Mouse (Mus musculus): ENCODE measurements around the gene Slc12a1.
A peak's percentile ranks its signal among the peaks of the same experiment; 100 is the strongest.
"Not testable (repeated sequence)": the region's sequence is repeated elsewhere in the genome, so short reads cannot be mapped to it uniquely, and the experiment has no call there.

The Slc12a1 gene

DNA sequence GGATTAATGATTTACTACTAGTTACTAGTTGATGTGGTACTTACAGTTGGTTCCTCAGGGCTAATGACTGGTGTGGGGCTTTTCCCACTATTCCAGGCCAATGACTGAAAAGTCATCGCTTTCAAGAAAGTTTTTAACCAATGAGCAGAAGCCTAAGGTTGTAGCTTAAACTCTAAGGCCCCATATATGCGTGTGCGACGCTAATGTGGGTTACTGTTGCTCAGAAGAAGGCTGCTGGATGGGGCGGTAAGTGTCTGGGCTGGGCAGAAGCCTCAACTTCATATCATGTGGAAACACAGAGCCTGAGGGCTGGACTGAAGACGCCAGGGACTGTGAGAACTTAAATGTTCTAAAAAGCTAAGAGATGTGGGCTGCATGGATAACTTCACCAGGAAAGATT is at the start of gene Slc12a1:
Gene Slc12a1, plus strand, starts transcription at position 118 of the 400 bp plus-strand sequence.
- DNase-seq = peak; percentile 43 to 61

DNA sequence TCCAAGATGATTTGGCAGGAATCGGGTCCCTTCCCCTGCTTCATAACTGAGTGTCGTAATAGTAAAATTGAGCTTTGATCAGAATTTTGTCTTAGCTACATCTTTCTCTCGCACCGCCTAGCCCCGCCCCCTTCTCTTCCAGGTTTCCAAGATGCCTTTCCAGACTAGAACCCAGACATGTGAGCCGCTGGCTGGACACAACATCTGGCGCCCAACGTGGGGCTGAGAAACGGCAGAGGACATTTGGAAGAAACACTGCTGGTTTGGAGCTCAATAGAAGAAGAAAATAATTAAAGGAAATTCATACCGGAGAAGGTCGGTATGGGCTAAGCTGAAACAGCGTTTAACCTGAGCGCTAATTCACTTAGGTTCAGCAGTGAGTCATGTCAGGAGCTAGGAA is 47.8 kb upstream of the Slc12a1 start:
- not testable (repeated sequence) for DNase-seq

DNA sequence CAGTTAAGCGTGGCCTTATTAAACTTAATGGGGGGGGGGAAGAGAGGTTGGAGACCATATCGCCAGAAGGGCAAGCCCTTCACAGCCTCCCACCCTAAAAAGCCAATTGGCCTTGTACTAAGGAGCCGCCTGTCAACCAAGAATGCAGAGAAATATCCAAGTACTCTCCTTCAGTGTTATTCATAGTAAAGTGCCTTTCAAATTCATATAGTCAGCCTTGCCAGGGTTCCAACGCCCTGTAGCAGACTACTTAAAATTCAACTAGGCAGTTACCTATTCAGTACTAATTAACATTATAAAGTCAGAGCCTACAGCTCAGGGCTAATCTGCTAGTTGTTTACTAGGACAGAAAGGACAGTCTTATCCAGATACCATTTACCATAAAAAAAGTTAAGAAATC is 45.8 kb upstream of the Slc12a1 start:
- DNase-seq = peak in 1 of 2 experiments; percentile 31

DNA sequence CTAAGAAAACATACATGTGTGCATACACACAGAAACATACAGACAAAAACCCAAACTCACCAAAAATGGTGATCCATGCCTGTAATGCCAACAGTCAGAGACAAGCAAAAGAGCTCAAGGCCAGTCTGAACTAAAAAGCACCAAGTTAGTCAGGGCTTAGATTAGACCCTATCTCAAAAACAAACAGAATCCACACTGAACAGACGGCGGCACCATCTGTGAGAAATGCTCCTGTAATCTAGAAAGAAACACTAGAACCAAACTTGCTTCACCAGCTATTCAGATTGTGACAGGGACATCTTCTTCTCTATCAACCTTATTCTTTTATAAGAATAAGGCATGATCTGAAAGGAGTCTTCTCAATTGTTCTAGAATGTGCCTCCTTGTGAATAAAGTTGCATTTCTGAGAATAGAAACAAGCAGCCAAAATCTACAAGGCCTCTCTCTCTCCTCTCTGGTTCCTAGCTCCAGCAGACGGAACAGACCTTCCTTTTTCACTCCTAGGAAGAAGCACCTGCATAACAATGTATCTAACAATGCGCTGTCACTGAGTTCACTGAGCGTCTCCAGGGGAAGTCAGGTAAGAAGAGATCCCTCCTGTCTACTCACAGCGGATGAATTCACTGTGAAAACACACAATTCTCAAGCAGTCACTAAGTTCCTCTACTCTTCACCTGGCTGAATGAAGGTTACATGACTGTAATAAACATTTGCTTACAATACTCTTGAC is 32.8 kb upstream of the Slc12a1 start:
- no peak for DNase-seq

DNA sequence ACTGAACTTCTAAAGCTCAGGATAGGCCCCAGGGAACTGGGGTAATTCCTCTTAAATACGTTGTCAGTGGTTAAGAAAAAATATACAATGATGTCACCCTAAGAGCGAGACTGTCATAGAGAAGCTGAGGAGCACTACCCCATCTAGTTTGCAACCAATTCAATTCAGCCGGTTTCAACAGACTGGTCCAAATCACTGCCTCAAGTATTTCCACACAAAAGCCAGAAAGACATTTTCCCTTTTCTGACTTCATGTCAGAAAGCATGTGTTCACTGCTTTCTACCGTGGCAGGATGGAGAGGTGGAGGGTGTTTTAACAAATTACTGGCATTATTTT is 30.0 kb upstream of the Slc12a1 start:
- no peak for DNase-seq

DNA sequence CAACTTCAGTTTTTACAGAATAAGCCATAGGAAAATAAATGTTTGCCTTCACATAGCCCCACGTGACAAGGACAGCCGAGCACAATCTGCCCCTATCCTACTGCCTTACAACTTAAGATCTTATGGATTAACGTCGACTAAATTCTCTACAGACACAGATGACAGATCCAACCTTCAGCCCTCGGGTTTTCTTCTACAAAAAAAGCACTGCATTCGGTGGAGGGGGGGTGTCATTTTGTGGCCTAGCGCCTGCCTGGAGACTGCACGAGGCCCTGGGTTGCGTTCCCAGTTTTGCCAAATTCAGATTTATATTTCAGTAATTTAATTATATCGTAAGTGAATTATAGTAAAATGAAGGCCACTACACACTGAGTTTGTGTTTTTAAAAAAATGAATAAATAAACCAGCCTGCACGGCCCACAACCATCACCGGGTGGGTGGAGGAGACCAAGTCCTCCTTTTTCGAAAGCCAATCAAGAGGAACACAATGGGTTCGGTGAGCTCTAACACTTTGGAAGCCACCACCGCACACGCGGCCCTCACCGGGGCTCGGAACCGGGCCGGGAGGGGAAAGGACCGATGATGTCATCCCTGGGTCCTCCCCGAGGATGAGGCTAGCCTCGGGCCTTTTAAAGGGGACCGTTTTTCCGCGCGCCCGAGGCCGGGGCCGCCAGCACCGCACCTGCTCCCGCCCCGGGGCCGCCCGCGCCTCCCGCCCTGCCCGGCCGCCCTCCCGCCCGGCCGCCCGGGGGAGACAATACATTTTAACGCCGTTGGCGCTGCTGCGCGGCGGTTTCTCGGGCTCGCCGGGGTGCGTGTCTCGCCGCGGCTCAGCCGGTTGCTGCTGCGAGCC is 29.5 kb upstream of the Slc12a1 start:
- peak; percentile 35 to 60 for DNase-seq

DNA sequence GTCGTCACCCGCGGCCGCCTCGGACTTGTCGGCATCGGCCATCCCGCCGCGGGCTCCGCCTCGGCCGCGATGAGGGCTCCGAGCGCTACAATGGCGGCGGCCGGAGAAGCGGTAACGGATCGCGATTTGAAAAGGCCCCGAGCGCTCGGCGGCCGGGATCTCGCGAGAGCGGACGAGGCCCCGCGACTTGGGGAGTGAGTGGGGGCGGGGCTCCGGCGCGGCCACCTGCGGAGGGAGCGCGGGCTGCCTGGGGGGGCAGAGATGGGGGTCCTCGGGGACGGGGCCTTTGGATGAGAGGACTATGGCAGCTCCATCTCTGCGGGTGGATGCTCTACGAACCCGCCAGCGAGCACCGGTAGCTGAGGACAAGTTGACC is 28.8 kb upstream of the Slc12a1 start, which contains the start of gene Myef2:
Gene Myef2, minus strand, starts transcription at position 185 of the 376 bp plus-strand sequence.
- DNase-seq = peak; percentile 77 to 86

DNA sequence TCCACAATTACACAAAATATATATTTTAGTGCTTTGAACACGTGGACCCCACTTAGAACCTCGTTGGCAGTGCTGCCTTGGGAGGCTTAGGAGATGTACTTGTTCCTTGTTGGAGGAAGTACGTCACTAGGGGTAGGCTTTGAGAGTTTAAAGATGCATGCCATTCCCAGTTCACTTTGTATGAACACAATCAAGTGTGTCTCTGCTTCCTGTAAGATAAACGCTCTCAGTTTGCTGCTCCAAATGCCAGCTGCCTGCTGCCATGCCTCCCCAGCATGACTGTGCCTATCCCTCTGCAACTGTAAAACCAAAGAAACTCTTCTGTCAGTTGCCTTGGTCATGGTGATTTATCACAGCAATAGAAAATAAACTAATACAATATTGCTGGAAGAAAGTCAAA is 26.5 kb upstream of the Slc12a1 start:
- no peak for DNase-seq

DNA sequence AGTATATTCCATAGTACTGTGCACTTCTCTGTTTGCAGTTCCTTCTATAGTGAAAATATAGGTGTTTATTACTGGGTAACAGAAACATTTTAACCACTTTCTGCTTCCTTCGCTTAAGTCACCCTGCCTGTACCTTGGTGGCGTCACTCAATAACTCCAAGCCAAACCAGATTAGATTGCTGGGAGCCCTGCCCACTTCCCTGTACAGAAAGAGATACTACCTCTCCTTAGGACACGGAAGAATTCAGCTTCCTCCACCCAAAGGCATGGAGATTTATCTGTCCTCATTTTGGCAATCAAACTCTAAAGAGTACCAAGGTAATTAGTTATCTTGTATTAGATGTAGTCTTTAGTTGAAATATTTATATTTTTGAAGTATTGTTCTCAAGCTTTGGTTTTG is 25.5 kb upstream of the Slc12a1 start:
- no peak for DNase-seq

DNA sequence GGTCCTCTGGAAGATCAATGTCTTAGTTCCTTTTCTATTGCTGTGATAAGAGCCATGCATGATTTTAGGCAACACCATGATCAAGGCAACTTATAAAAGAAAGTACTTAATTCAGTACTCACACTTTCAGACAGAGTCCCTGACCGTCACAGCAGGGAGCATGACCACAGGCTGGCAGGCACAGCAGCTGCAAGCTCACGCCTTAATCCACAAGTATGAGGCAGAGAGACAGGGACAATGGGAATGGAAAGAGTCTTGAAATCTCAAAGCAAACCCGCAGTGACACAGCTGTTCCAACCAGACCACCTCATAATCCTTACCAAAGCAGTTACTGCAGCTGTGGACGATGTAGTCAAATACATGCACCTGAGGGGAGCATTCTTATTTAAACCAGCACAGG is 18.2 kb upstream of the Slc12a1 start:
- DNase-seq = no peak

DNA sequence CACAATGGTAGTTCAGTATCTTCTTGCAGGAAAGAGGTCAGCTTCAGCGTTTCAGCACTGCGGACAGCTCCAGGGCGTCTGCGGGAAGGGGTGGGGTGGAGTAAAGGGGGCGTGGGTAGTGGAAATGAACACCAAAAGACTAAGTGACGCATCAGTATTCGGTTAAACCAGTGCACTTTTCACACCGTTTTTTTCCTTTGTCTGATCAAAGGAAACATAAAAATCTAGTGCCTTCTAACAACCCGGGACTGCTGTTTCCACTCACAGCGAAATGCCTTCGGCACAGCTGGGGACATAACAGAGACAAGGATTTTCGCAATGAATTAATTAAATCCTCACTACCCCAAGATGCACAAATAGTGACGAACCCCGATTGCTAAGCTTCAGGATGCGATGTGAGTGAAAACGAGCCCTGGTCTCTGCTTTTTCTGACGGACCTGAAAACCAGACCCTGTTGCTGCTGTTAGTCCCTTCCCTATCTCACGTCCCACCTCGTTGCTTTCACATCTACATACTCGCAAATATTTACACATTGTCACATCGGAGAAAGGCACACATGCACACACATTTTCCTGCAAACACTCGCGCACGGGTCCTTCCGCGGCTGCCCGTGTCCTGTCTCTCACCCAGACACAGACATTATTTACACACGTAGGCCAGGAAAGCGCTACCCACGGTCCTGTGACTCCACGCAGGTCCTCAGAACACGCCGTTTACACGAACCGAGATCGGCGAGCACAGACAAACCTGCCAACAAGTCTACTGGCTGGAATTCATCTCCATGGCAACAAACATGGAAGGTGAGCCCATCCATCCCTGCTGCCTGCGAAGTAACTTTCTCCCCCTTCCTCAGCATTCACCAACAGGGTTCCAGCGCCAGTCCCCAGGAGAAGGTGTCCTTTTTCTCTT is 16.1 kb upstream of the Slc12a1 start, which contains the start of gene Ctxn2:
Gene Ctxn2, plus strand, starts transcription at position 790 of the 909 bp plus-strand sequence.
- DNase-seq = peak; percentile 76 to 78

DNA sequence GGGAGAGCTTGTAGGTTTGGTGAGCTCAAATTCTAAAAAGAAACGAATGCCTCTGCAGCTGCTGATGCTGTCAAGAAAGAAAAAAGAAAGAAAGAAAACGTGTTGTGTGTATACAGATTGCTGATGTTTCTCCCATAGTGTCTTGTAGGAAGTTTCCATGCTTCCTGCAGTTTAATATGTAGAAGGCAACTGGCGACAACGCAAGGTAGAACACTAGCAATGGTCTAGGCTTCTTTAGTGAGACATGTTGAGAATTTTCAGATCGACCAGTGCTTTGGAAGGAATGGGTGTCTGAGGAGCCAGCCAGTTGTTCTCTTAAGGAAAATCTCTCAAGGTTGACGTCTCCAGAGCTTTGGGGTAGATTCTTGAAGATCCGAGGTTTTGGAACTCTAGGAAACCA is 15.5 kb upstream of the Slc12a1 start:
- DNase-seq = no peak

DNA sequence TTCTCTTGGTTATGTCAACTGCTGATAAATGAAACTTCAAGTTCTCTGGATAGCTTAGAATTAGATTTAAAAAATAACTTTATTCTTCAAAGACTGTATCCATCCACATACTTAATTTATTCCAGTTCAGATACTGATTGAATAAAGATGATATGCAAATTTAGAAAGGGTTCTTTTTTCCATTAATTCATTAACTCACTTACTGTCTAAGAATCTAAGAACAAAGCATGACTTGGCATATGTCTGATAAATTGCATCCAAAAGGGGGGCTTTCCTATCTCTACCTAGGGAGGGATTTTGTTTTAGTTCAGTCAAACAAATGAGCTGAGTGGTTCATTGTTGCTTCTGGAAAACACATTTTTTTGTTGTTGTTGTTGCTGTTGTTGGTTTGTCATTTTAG is 10.0 kb upstream of the Slc12a1 start:
- no peak for DNase-seq

DNA sequence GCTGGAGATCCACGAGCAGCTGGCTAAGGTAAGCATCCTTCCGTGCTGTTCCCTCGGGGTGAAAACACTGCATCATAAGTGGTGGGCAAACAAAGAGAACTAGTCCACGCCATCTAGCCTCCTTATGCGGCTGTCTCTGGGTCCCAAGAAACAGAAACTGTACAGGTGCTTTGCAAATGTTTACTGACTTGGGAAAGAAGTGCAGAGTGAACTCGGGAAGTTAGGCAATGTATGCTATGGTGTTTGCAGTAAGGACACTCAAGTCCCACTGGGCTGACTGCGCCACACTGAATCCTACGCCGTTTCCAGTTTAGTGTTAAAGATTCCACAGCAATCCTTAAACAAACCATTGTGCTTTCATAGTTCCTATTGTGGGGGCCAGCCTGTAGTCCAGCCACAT is 2.0 kb downstream of the Slc12a1 start:
- no peak for DNase-seq

DNA sequence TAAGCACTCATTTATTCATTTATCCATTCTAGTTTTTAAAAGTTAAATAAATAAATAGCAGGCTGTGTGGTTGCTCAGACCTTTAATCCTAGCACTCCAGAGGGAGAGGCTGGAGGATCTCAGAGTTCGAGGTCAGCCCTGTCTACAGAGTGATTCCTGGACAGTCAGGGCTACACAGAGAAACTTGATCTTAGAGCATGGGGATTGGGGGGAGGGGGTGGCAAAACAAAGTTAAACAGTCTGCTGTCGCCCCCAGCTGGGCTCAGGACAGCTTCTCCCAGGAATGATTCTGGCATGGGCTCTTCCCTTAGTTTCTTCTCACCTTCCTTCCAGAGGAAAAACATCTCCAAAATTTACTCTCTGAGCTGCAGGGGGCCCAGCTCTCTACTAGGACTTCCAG is 3.2 kb downstream of the Slc12a1 start:
- DNase-seq = no peak

DNA sequence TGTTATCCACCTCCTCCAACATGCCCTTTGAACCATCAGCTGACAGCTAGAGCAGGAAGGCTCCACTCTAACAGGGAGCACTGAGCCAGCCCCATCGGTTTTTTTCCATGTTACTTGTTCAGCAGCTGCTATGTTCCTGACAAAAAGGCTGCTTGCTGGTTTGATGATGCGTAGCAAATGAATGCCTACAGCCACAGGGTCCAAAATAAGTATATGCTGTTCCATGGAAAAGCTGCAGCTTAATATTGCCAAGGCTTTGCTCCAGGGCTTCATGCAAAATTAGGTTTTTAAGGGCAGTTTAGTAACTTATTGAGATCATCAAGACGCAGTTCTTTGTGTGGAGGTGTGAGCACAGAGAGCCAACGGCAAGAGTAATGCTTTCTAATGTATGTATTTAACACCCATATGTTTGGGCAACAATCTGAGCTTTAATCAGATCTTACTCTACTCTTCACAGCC is 9.7 kb downstream of the Slc12a1 start:
- peak; percentile 37 to 65 for DNase-seq

DNA sequence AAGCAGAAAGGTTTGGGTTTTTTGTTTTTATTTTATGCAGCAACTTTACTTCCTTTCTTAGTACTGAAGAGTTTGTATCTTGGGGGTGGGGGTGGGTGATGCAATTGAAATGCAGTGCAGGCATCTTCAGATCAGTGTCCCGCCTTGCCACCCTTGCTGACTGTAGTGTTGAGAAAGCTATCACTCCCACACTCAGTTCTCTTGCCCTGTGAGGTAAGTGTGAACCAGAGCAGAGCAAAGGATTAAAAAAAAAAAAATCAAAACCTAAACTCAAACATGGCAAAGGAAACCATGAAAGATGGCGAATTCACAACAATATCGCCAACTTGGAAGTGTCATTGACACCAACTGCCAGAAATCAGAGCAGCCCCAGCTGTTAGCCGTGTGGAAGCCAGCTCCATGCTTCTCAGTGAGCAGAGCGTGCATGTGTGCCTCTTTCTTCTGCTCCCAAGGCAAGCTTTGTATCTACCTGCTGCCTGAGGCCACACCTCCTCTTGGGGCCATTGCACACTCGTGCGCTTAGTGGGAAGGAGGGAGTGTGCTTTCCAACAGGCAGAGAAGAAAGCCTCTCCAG is 26.0 kb downstream of the Slc12a1 start:
- no peak for DNase-seq

DNA sequence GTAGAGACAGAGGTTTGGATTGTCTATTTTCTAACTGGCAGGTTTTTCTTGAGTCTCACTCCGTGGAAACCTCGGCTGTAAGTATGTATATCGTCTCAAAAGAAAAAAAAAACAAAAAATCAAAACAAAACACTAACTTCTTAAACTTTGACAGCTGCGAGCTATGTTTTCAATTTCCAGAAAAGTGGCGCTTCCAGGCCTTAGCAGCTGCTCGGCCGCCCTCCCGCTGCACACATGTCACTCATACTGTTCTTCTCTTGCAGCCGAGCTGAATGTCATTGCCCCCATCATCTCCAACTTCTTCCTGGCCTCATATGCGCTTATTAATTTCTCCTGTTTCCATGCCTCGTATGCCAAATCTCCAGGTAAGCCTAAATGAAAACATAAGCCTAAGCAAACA is 35.6 kb downstream of the Slc12a1 start:
- DNase-seq = no peak

DNA sequence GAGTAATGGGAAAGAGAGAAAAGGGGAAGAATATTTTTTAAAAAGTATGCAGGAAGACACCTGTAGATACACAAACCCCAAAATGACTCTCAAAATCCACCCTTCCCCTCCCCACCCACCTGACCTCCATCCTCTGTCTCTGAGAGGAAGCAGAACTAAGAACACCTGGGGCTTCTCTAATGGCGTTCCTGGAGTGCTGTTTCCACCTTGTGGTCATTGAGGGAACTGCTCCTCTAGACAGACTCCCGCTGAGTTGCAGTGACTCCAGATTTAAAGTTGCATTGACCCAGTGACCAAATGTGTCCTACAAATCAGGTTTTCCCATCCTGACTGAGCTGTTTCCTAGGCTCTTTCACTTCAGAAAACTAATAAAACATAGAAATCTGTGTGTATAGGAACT is 36.9 kb downstream of the Slc12a1 start:
- DNase-seq = peak; percentile 57 to 76

DNA sequence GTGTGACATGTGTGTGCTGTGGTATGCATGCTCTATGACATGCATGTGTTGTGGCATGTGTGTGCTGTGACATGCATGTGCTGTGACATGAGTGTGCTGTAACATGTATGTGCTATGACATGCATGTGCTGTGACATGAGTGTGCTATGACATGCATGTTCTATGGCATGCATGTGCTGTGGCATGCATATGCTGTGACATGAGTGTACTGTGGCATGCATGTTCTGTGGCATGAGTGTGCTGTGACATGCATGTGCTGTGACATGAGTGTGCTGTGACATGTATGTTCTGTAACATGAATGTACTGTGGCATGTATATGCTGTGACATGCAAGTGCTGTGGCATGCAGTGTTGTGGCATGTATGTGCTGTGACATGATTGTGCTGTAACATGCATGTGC is 40.6 kb downstream of the Slc12a1 start:
- no peak for DNase-seq

DNA sequence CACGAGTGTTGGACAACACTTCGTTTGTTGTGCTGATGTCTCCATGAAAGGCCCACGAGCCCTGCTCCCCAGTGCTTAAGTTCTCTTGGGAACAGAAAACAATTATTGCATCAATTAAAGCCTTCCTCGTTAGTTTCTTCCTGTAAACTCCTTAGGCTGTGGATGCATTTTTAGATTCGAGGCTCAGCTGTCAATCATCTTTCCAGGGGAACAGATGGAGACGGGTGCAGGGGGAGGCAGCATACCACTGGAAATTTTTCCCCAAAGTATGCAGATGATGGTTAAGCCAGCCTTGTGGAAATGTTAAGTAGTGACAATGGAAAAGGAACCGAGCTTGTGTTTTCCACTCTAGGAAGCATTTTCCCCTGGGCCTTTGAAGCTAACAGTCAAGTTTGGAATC is 44.5 kb downstream of the Slc12a1 start:
- no peak for DNase-seq

DNA sequence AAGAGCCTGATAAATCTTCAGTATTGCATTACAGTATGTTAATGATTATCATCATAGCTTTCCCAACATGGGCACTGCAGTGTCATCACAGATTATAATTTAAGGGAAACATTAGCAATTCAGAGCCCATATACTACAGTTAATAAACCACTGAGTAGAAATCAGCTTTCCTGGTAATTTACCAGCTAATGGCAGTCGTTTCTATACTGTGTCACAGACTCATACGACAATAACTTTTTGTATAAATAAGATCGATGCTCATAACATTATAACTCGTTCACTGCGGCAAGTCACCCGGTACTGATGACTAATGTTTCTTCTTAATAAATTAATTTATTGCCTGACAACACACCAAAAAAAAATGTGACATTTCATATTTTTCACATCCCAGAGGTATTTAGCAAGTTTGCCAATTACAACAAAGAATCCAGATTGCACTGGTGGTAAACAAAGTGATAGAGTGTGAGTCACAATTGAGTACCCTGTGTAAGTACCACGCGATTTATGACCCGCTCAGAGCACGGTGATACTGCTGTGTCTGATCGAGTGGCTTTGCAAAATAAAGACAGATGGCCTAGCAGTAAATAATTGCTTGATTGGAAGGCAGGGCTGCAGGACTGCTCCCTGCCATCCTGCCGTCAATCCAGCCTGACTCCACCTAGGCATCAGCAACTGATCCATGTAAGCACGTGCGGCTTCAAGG is 56.7 kb downstream of the Slc12a1 start:
- no peak for DNase-seq

All from kidney, postnatal 25 days (tissue).